Mouse (Mus musculus): Measurements from ENCODE around the gene Prkar1b.

DNA sequence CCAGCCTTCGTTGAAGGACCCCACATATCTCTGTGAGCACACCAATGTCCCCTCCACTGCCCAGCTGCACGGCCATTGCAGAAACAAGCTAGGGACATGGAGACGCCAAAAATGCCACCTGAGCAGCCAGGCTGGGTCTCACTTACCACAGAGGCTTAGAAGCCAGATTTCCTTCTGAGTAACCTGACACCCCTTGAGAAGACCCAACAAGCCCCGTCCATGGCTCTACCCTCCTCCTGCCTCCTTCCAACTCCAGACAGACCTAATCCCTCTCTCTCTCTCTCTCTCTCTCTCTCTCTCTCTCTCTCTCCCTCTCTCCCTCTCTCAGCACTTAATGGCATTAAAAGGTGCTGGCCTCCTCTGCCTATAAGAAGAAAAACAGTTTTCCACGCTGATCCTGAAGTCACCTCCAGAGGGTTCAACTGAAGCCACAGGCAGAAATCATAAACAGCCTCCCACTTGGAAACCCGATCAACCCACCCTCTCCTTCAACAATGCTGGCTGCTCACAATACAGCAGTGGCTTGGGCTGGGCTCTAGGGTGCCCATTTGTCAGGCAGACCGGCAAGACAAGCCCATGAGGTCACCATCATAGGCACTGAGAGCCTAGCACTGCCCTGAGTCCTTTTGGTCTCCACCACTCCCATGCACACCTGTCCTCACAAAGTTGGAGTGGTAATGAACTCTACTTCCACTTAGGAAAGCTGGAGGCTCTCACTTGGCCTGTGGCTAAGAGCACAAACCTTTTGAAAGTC is 82.8 kb downstream of the Prkar1b start:
- TF ChIP-seq EP300 (IDR thresholded peaks at IDR 0.05; ENCODE audit: low read depth) (no peak), CTCF (IDR thresholded peaks at IDR 0.05; ENCODE audit: low read depth) (no peak)

All from liver, postnatal 0 days (tissue).